Mouse (Mus musculus): ENCODE results near the gene Rnf8. TPM values are rescaled to one million over a fixed set of nuclear protein-coding genes. Genes with fewer than 3 reads are reported as not detected.

Rnf8 gene
- polyA plus RNA-seq (2012; rRNA removed): 11.5 and 23.7 TPM in 2 replicates
- polyA plus RNA-seq (2014; fragmentation: Nextera tagmentation; extraction: Ambion mirVana): 35.9 and 40.4 TPM in 2 replicates

DNA sequence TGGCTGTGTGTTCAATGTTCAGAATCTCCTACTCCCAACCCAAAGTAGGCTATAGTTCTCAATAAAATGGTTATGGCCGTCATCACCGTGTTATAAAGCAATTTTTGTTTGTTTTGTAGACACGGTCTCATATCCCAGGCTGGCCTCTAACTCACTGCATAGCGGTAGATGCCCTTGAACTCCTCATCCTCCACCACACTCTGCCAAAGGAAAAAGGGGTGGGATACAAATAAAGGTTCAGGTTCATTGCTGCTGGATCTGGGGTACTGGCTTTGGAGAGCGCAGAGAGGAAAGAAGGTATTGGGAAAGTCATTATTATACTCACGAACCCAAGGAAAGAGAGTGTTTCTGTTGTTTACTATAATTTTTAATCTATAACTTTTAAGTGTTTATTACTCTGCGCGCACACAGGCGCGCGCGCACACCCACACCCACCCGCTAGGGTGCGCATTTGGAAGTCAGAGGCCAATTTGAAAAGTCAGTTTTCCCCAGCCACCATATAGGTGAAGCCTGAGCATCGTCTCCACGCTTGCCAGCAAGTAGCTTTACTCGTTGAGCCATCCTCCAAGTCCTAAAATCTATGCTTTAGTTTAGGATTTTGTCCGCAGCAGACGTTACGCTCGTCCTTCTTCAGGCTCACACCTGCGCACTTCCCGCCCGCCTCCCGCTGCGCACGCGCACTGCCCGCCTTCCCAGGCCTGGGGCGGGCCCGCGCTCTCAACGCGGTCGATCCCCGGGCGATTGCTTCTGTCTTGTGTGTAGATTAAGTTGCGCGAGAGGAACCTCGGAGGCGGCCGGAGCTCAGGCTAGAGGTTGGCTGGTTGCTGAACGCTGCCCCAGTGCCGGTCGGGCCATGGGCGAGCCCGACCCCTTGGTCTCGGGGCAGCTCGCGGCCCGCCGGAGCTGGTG is at the start of gene Rnf8, which contains the start of gene Gm28043:
Gene Rnf8, plus strand, starts transcription at position 676 of the 909 bp plus-strand sequence.
Gene Gm28043, plus strand, starts transcription at position 762 of the 909 bp plus-strand sequence.
- H3K9ac ChIP-seq (replicated peaks): peak within 1 kb of the TSS; percentile 84
- peak within 1 kb of the TSS; percentile 84 for H3K4me2 ChIP-seq (ENCODE audit: low read depth)
- H3K9me3 ChIP-seq (ENCODE audit: control insufficient read depth, low read length): no peaks in the 10 kb centered on the region
- peaks cover 8 to 21% of the 10 kb centered on the region in 2 experiments for H3K4me1 ChIP-seq (replicated peaks; ENCODE audit: control insufficient read depth in 2 of 2, insufficient read depth in 2 of 2, low read length in 1 of 2)
- WGBS (ENCODE audit: insufficient replicate concordance): 2% methylated on average over 52 of the region's 52 CpGs
- DNase-seq (ENCODE audit: low read depth in 3 of 3, low spot score in 3 of 3): peak; percentile 84 to 90 (median 86)
- ATAC-seq (ENCODE audit: insufficient read depth): peak; percentile 95
- peaks cover 9% of the 10 kb centered on the region for H3K36me3 ChIP-seq (replicated peaks; ENCODE audit: control insufficient read depth, insufficient read depth, low read depth)
- H3K27me3 ChIP-seq (ENCODE audit: control insufficient read depth, insufficient read depth, low read length): no peaks in the 10 kb centered on the region
- peak within 1 kb of the TSS; percentile 68 for H3K27ac ChIP-seq
- TF ChIP-seq CTCF (IDR thresholded peaks at IDR 0.05; ENCODE audit: low read depth) (peak; percentile 84), EP300 (IDR thresholded peaks at IDR 0.05; ENCODE audit: low read depth) (no peak)
- H3K4me3 ChIP-seq (ENCODE audit: insufficient read depth in 1 of 2, low read depth in 2 of 2, low read length in 2 of 2): peak within 1 kb of the TSS; percentile 76 to 89

GRCm38 (mm10) chr17:29565521-29565920 is 49.1 kb upstream of the Rnf8 start:
- H3K4me1 ChIP-seq (replicated peaks; ENCODE audit: control insufficient read depth in 2 of 2, insufficient read depth in 2 of 2, low read length in 1 of 2): no peaks in the 10 kb centered on the region
- H3K36me3 ChIP-seq (replicated peaks; ENCODE audit: control insufficient read depth, insufficient read depth, low read depth): peaks cover 3% of the 10 kb centered on the region
- DNase-seq (ENCODE audit: low read depth in 3 of 3, low spot score in 3 of 3): no peak
- 92% methylated on average over 5 of the region's 5 CpGs for WGBS (ENCODE audit: insufficient replicate concordance)
- H3K9me3 ChIP-seq (ENCODE audit: control insufficient read depth, low read length): no peaks in the 10 kb centered on the region
- no peak overlapping the region for H3K27ac ChIP-seq
- no peak overlapping the region for H3K4me2 ChIP-seq (ENCODE audit: low read depth)
- ATAC-seq (ENCODE audit: insufficient read depth): no peak
- no peaks in the 10 kb centered on the region for H3K27me3 ChIP-seq (ENCODE audit: control insufficient read depth, insufficient read depth, low read length)
- H3K4me3 ChIP-seq (ENCODE audit: insufficient read depth in 1 of 2, low read depth in 2 of 2, low read length in 2 of 2): no peak overlapping the region
- no peak overlapping the region for H3K9ac ChIP-seq (replicated peaks)
- TF ChIP-seq EP300 (IDR thresholded peaks at IDR 0.05; ENCODE audit: low read depth) (no peak), CTCF (IDR thresholded peaks at IDR 0.05; ENCODE audit: low read depth) (no peak)

GRCm38 (mm10) chr17:29568435-29568834 is 46.2 kb upstream of the Rnf8 start:
- H3K4me2 ChIP-seq (ENCODE audit: low read depth): no peak overlapping the region
- H3K9ac ChIP-seq (replicated peaks): no peak overlapping the region
- TF ChIP-seq EP300 (IDR thresholded peaks at IDR 0.05; ENCODE audit: low read depth): no peak
- TF ChIP-seq CTCF (IDR thresholded peaks at IDR 0.05; ENCODE audit: low read depth): no peak
- H3K36me3 ChIP-seq (replicated peaks; ENCODE audit: control insufficient read depth, insufficient read depth, low read depth): no peaks in the 10 kb centered on the region; the same call in none of the 2 replicates
- H3K4me1 ChIP-seq (replicated peaks; ENCODE audit: control insufficient read depth in 2 of 2, insufficient read depth in 2 of 2, low read length in 1 of 2): no peaks in the 10 kb centered on the region
- no peak for ATAC-seq (ENCODE audit: insufficient read depth)
- 85% methylated on average over 15 of the region's 15 CpGs for WGBS (ENCODE audit: insufficient replicate concordance)
- no peak overlapping the region for H3K27ac ChIP-seq
- no peak for DNase-seq (ENCODE audit: low read depth in 3 of 3, low spot score in 3 of 3)
- H3K4me3 ChIP-seq (ENCODE audit: insufficient read depth in 1 of 2, low read depth in 2 of 2, low read length in 2 of 2): no peak overlapping the region
- no peaks in the 10 kb centered on the region for H3K9me3 ChIP-seq (ENCODE audit: control insufficient read depth, low read length)
- no peaks in the 10 kb centered on the region for H3K27me3 ChIP-seq (ENCODE audit: control insufficient read depth, insufficient read depth, low read length)

DNA sequence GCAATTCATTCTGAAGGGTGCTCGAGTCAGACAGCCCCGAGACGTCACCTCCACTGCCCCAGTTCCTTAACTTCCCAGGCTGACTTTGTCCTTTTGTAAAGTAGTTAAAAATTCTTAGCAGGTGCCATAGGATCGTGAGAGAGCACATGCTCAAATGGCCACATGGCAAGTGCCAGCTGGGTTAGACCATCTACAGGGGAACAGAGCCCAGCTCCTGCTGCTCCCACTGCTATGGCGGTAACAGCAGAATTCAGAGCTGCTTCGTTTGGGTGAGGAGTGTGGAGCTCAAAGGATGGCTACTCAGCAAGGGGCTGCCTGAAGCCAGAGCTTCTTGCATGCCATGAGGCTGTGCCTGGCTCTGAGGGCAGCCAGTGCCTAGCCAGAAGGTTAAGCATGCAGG is 44.8 kb upstream of the Rnf8 start:
- no peak overlapping the region for H3K4me2 ChIP-seq (ENCODE audit: low read depth)
- H3K36me3 ChIP-seq (replicated peaks; ENCODE audit: control insufficient read depth, insufficient read depth, low read depth): no peaks in the 10 kb centered on the region; the same call in 1 of the 2 replicates
- WGBS (ENCODE audit: insufficient replicate concordance): 76% methylated on average over 6 of the region's 6 CpGs
- H3K9ac ChIP-seq (replicated peaks): no peak overlapping the region
- no peak for ATAC-seq (ENCODE audit: insufficient read depth)
- no peak for DNase-seq (ENCODE audit: low read depth in 3 of 3, low spot score in 3 of 3)
- H3K27ac ChIP-seq: no peak overlapping the region
- no peaks in the 10 kb centered on the region for H3K27me3 ChIP-seq (ENCODE audit: control insufficient read depth, insufficient read depth, low read length)
- no peak overlapping the region for H3K4me3 ChIP-seq (ENCODE audit: insufficient read depth in 1 of 2, low read depth in 2 of 2, low read length in 2 of 2)
- H3K4me1 ChIP-seq (replicated peaks; ENCODE audit: control insufficient read depth in 2 of 2, insufficient read depth in 2 of 2, low read length in 1 of 2): no peaks in the 10 kb centered on the region
- no peaks in the 10 kb centered on the region for H3K9me3 ChIP-seq (ENCODE audit: control insufficient read depth, low read length)
- TF ChIP-seq CTCF (IDR thresholded peaks at IDR 0.05; ENCODE audit: low read depth) (no peak), EP300 (IDR thresholded peaks at IDR 0.05; ENCODE audit: low read depth) (no peak)

DNA sequence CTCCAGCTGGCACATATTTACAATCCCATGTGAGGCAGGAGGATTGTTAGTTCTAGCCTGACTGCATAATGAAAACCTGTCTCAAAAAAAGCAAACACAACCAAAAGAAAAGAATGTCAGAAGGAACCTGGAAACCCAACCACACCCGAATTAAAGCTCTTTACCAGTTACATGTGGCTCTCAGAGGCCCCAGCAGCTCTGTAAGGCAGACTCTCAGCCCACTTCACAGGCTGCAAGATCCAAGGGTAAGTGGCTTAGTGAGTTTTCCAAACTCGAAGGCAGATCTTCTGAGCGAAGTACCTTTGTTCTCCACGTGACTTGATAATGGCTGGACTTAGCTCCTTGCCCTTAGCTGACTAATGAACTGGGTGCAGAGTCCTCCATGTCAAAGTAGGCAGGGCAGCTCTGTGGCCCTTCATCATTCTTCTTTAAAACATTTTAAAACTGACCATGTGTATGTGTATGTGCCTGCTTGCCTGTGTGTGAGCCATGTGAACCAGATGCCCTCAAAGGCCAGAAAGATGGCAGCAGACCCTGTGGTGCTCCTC is 34.9 kb upstream of the Rnf8 start:
- Histone ChIP-seq H3K27me3 (ENCODE audit: control insufficient read depth, insufficient read depth, low read length) (no peaks in the 10 kb centered on the region), H3K9ac (replicated peaks) (no peak overlapping the region), H3K4me1 (replicated peaks; ENCODE audit: control insufficient read depth in 2 of 2, insufficient read depth in 2 of 2, low read length in 1 of 2) (peaks cover 0 to 13% of the 10 kb centered on the region in 2 experiments; a peak in 3 of 4 replicates), H3K9me3 (ENCODE audit: control insufficient read depth, low read length) (no peaks in the 10 kb centered on the region), H3K4me2 (ENCODE audit: low read depth) (no peak overlapping the region), H3K27ac (no peak overlapping the region), H3K36me3 (replicated peaks; ENCODE audit: control insufficient read depth, insufficient read depth, low read depth) (no peaks in the 10 kb centered on the region), H3K4me3 (ENCODE audit: insufficient read depth in 1 of 2, low read depth in 2 of 2, low read length in 2 of 2) (no peak overlapping the region)
- TF ChIP-seq EP300 (IDR thresholded peaks at IDR 0.05; ENCODE audit: low read depth) (no peak), CTCF (IDR thresholded peaks at IDR 0.05; ENCODE audit: low read depth) (no peak)
- ATAC-seq (ENCODE audit: insufficient read depth) (no peak), DNase-seq (ENCODE audit: low read depth in 3 of 3, low spot score in 3 of 3) (no peak)
- WGBS (ENCODE audit: insufficient replicate concordance): 77% methylated on average over 4 of the region's 4 CpGs

All from liver, embryonic 14.5 days (tissue).